Mouse (Mus musculus) MEL (cell line): ENCODE measurements at regions not wholly inside any gene's neighbourhood (a gene's known extent, or its start where the extent isn't known, plus 50 kb on each side); places are given as distances from the start of the nearest gene placed in this dataset.

Experiments
- DNase-seq: peaks from one replicate; pipeline ENCODE4 v3.0.0; 2011; ENCODE audit warnings: low read depth, low spot score
- H3K27ac ChIP-seq: 2 replicates; pipeline ENCODE4 v1.5.1; 2012; ENCODE audit warnings: low read depth, mild to moderate bottlenecking, control low read depth, low read length, moderate library complexity; ENCODE audit not compliant: control insufficient read depth
- H3K27me3 ChIP-seq, 2 experiments: fragments of 150-350 bp in 1 of 2; sonication (generic) in 1 of 2; 2 replicates each; pipeline ENCODE4 v1.6.1; 2012; ENCODE audit warnings: low read length in 2 of 2, mild to moderate bottlenecking in 2 of 2, improper control_type of control experiment in 1 of 2, moderate library complexity in 1 of 2; ENCODE audit not compliant: insufficient read depth in 2 of 2, control insufficient read depth in 1 of 2
- H3K36me3 ChIP-seq, 2 experiments: 2 replicates each; pipeline ENCODE4 v1.6.1; 2012 to 2014; ENCODE audit warnings: low read length in 2 of 2, improper control_type of control experiment in 1 of 2, inconsistent platforms in 1 of 2, mild to moderate bottlenecking in 1 of 2; ENCODE audit not compliant: insufficient read depth in 2 of 2, control insufficient read depth in 1 of 2
- H3K4me1 ChIP-seq, 2 experiments: fragments of 150-350 bp in 1 of 2; sonication (generic) in 1 of 2; 2 replicates each; pipeline ENCODE4 v1.6.1; 2012; ENCODE audit warnings: low read length in 2 of 2, improper control_type of control experiment in 1 of 2, mild to moderate bottlenecking in 1 of 2; ENCODE audit not compliant: insufficient read depth in 2 of 2, control insufficient read depth in 1 of 2
- H3K4me3 ChIP-seq, 2 experiments: fragments of 150-350 bp in 1 of 2; sonication (generic) in 1 of 2; 2 replicates each; pipeline ENCODE4 v1.5.1; 2012; ENCODE audit warnings: low read depth in 2 of 2, low read length in 2 of 2, mild to moderate bottlenecking in 2 of 2, moderate library complexity in 2 of 2, control low read depth in 1 of 2, improper control_type of control experiment in 1 of 2; ENCODE audit not compliant: control insufficient read depth in 1 of 2, insufficient read depth in 1 of 2
- H3K79me2 ChIP-seq: 2 replicates; pipeline ENCODE4 v1.6.1; 2012; ENCODE audit warnings: mild to moderate bottlenecking, low read length, moderate library complexity; ENCODE audit not compliant: control insufficient read depth, poor library complexity, insufficient read depth
- H3K9ac ChIP-seq: 2 replicates; pipeline ENCODE4 v1.6.1; 2012; ENCODE audit warnings: low read depth, mild to moderate bottlenecking, control low read depth, low read length, moderate library complexity; ENCODE audit not compliant: control insufficient read depth, poor library complexity, severe bottlenecking
- H3K9me3 ChIP-seq: fragments of 150-350 bp; sonication (generic); replicated peaks from 2 replicates; pipeline ENCODE4 v1.6.1; 2012; ENCODE audit warnings: mild to moderate bottlenecking, low read length, improper control_type of control experiment, moderate library complexity; ENCODE audit not compliant: insufficient read depth
- BHLHE40 ChIP-seq: IDR thresholded peaks from 2 replicates; pipeline ENCODE4 v1.6.1; 2012; ENCODE audit warnings: low read depth, mild to moderate bottlenecking, inconsistent platforms, low read length, improper control_type of control experiment, borderline replicate concordance
- CHD1 ChIP-seq: IDR thresholded peaks from 2 replicates; pipeline ENCODE4 v1.6.1; 2012; ENCODE audit warnings: low read depth, mild to moderate bottlenecking, inconsistent platforms, low read length, improper control_type of control experiment
- CHD2 ChIP-seq: IDR thresholded peaks from 2 replicates; pipeline ENCODE4 v1.6.1; 2011; ENCODE audit warnings: low read length, improper control_type of control experiment
- E2F4 ChIP-seq: IDR thresholded peaks from 2 replicates; pipeline ENCODE4 v1.6.1; 2011; ENCODE audit warnings: low read depth, low read length, improper control_type of control experiment, borderline replicate concordance
- EP300 ChIP-seq, 2 experiments: IDR thresholded peaks; 2 replicates each; pipeline ENCODE4 v1.6.1; 2011; ENCODE audit warnings: improper control_type of control experiment in 2 of 2, low read length in 2 of 2, low read depth in 1 of 2, mild to moderate bottlenecking in 1 of 2
- ETS1 ChIP-seq: IDR thresholded peaks from 2 replicates; pipeline ENCODE4 v1.6.1; 2012; ENCODE audit warnings: low read depth, mild to moderate bottlenecking, inconsistent platforms, low read length, improper control_type of control experiment, moderate library complexity
- GABPA ChIP-seq: IDR thresholded peaks from 2 replicates; pipeline ENCODE4 v1.6.1; 2012; ENCODE audit warnings: low read depth, mild to moderate bottlenecking, inconsistent platforms, low read length, improper control_type of control experiment, moderate library complexity
- JUND ChIP-seq: IDR thresholded peaks from 2 replicates; pipeline ENCODE4 v1.6.1; 2011; ENCODE audit warnings: low read depth, mild to moderate bottlenecking, improper control_type of control experiment, low read length
- KAT2A ChIP-seq: conservative IDR thresholded peaks from 2 replicates; pipeline ENCODE4 v1.6.1; 2012; ENCODE audit warnings: low read depth, low read length, improper control_type of control experiment, inconsistent platforms
- MAFK ChIP-seq: IDR thresholded peaks from 2 replicates; pipeline ENCODE4 v1.6.1; 2011; ENCODE audit warnings: low read depth, mild to moderate bottlenecking, low read length, improper control_type of control experiment, borderline replicate concordance
- MEF2A ChIP-seq: IDR thresholded peaks from 2 replicates; pipeline ENCODE4 v1.6.1; 2014; ENCODE audit warnings: low read depth, mild to moderate bottlenecking, inconsistent platforms, low read length, improper control_type of control experiment; ENCODE audit not compliant: poor library complexity, insufficient replicate concordance, severe bottlenecking; ENCODE audit errors: extremely low read depth
- MYB ChIP-seq: IDR thresholded peaks from 2 replicates; pipeline ENCODE4 v1.6.1; 2011; ENCODE audit warnings: mild to moderate bottlenecking, low read depth, low read length, improper control_type of control experiment
- NRF1 ChIP-seq: IDR thresholded peaks from 2 replicates; pipeline ENCODE4 v1.6.1; 2014; ENCODE audit warnings: low read depth, mild to moderate bottlenecking, inconsistent platforms, low read length, improper control_type of control experiment, moderate library complexity; ENCODE audit not compliant: poor library complexity, insufficient read depth, severe bottlenecking
- POLR2AphosphoS2 ChIP-seq: IDR thresholded peaks from 2 replicates; pipeline ENCODE4 v1.6.1; 2011; ENCODE audit warnings: low read length, improper control_type of control experiment
- RAD21 ChIP-seq: IDR thresholded peaks from 2 replicates; pipeline ENCODE4 v1.6.1; 2011; ENCODE audit warnings: mild to moderate bottlenecking, low read depth, low read length, improper control_type of control experiment
- SMC3 ChIP-seq: IDR thresholded peaks from 2 replicates; pipeline ENCODE4 v1.6.1; 2011; ENCODE audit warnings: low read depth, low read length, improper control_type of control experiment
- TAL1 ChIP-seq: IDR thresholded peaks from 2 replicates; pipeline ENCODE4 v1.6.1; 2012; ENCODE audit warnings: mild to moderate bottlenecking, inconsistent platforms, low read length, moderate library complexity, mixed read lengths
- UBTF ChIP-seq: IDR thresholded peaks from 2 replicates; pipeline ENCODE4 v1.6.1; 2012; ENCODE audit warnings: low read depth, mild to moderate bottlenecking, inconsistent platforms, low read length, improper control_type of control experiment, moderate library complexity, borderline replicate concordance; ENCODE audit not compliant: insufficient read depth
- USF1 ChIP-seq: IDR thresholded peaks from 2 replicates; pipeline ENCODE4 v1.6.1; 2014; ENCODE audit warnings: low read depth, mild to moderate bottlenecking, inconsistent platforms, low read length, improper control_type of control experiment, moderate library complexity
- ZC3H11A ChIP-seq: IDR thresholded peaks from 2 replicates; pipeline ENCODE4 v1.6.1; 2012; ENCODE audit warnings: low read depth, mild to moderate bottlenecking, inconsistent platforms, low read length, improper control_type of control experiment
- ZNF384 ChIP-seq: IDR thresholded peaks from 2 replicates; pipeline ENCODE4 v1.6.1; 2012; ENCODE audit warnings: low read depth, mild to moderate bottlenecking, inconsistent platforms, low read length, improper control_type of control experiment

DNA sequence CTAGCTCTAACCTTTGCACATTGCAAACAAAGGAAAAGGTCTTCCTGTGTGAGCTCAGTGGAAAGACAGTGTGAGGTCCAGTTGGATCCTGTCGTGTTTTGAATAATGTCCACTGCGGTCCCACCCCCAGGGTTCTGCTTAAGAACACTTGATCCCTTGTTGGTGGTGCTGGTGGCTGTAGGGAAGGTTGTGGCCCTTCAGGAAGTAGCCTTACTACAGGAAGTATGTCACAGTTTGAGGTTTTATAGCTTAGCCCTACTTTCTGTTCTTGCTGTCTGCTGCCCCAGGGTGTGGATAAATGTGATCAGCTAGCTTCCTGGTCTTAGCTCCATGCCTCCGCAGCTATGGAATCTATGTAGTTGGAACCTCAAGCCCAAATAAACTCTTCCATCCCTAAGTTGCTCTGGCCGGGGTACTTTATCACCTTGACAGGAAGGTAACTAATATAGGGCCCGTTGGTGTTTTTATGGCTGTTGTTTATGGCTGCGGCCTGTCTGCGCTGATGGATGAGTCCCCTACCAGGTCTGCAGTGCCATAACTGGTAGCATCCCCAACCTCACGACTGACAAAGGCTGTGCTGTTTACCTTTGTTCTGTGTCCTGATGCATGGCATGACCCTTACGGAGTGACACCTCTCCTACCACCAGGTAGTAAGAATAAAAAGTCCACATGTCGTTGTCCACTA lies 103.1 kb upstream of the Gadl1 start:
- Histone ChIP-seq H3K79me2 (no peaks in the 10 kb centered on the region), H3K27me3 (no peaks in the 10 kb centered on the region), H3K36me3 (no peaks in the 10 kb centered on the region), H3K4me3 (no peak overlapping the region), H3K9me3 (no peaks in the 10 kb centered on the region), H3K4me1 (no peaks in the 10 kb centered on the region), H3K9ac (no peak overlapping the region), H3K27ac (no peak overlapping the region)
- no peak for DNase-seq
- no peak for TF ChIP-seq ZNF384
- no peak for TF ChIP-seq MAFK
- TF ChIP-seq ETS1 = no peak
- TF ChIP-seq SMC3 = no peak
- TF ChIP-seq CHD1 = no peak
- TF ChIP-seq POLR2AphosphoS2 = no peak
- TF ChIP-seq RAD21 = no peak

DNA sequence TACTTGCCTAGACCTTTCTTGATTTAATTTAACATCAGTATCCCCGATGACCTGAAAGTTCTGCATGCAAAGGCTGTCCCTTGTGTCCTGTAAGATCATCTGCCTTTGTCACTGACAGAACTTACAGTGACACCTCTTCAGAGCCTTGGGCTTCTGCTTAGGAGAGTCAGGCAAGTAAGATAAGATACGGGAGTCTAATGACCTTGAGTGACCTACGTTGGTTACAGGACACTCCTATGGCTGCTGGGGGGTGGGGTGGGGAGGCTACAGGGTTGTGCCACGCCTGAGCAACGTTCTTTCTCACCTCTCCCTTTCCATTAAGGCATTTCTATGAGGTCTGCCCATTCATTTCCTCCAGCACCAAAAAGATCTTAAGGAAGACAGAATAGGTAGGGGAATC lies 69.1 kb upstream of the Gadl1 start:
- no peak overlapping the region for H3K27ac ChIP-seq
- DNase-seq = no peak
- no peaks in the 10 kb centered on the region for H3K4me1 ChIP-seq
- TF ChIP-seq BHLHE40 (no peak), GABPA (no peak), JUND (no peak), MYB (no peak), CHD2 (no peak), NRF1 (no peak), E2F4 (no peak), ZNF384 (no peak)
- H3K4me3 ChIP-seq = no peak overlapping the region
- no peaks in the 10 kb centered on the region for H3K9me3 ChIP-seq
- H3K79me2 ChIP-seq = no peaks in the 10 kb centered on the region
- no peaks in the 10 kb centered on the region for H3K27me3 ChIP-seq
- no peaks in the 10 kb centered on the region for H3K36me3 ChIP-seq
- no peak overlapping the region for H3K9ac ChIP-seq

DNA sequence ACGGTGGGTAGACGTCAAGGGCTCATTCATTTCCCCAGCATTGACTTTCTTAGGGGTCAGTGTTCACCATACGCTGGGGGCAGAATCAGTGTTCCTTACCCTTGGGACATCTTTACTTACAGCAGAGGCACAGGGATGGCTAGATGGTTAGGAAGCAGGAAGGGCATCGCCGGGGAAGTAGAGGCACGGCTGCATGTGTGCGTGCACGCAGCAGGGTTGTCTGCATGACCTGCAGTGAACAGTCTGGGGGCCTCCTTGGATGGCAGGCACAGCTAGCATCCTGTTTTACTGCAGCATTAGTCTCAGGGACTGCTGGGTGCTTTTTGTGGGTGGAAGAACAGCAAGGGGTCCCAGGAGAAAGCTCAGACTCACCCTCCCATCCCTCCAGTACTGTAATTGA lies 68.5 kb upstream of the Gadl1 start:
- no peak overlapping the region for H3K9ac ChIP-seq
- TF ChIP-seq UBTF (no peak), KAT2A (no peak), MEF2A (no peak), ZC3H11A (no peak), RAD21 (no peak), MAFK (no peak), GABPA (no peak), NRF1 (no peak), MYB (no peak), EP300 (IDR thresholded peaks at IDR 0.05; ENCODE audit: low read depth in 1 of 2, low read length in 2 of 2) (no peak), TAL1 (no peak), USF1 (no peak)
- H3K27ac ChIP-seq = no peak overlapping the region
- H3K9me3 ChIP-seq = no peaks in the 10 kb centered on the region
- no peak for DNase-seq
- no peaks in the 10 kb centered on the region for H3K4me1 ChIP-seq
- no peak overlapping the region for H3K4me3 ChIP-seq
- no peaks in the 10 kb centered on the region for H3K27me3 ChIP-seq
- H3K79me2 ChIP-seq = no peaks in the 10 kb centered on the region
- no peaks in the 10 kb centered on the region for H3K36me3 ChIP-seq
